Mouse (Mus musculus) T-helper 1 cell (primary cell): ENCODE results near the gene Tnrc6b.

Experiments used
- in situ Hi-C: fragments of 300-600 bp; cut with MboI, MseI; formaldehyde crosslinking; loops from one replicate; pipeline ENCODE4 v1.15.1; 2025; ENCODE audit warnings: high pct_unique_total_duplicates

Tnrc6b gene

GRCm38 (mm10) chr15:80735300-80735699 is 24.2 kb downstream of the Tnrc6b start:
- in situ Hi-C loops: loop anchor here (10.0 kb wide), 1 partner anchor 200 kb away; no protein-coding TSS in a partner anchor

- in situ Hi-C loops: loop anchor here (10.0 kb wide), 1 partner anchor 199 kb away; no protein-coding TSS in a partner anchor
Measured at GRCm38 (mm10) chr15:80735708-80736107, 24.6 kb downstream of the Tnrc6b start.

GRCm38 (mm10) chr15:80736553-80736952 is 25.4 kb downstream of the Tnrc6b start:
- in situ Hi-C loops: loop anchor here (10.0 kb wide), 1 partner anchor 198 kb away; no protein-coding TSS in a partner anchor

GRCm38 (mm10) chr15:80738244-80738643 is 27.1 kb downstream of the Tnrc6b start:
- in situ Hi-C loops: loop anchor here (10.0 kb wide), 1 partner anchor 197 kb away; no protein-coding TSS in a partner anchor

GRCm38 (mm10) chr15:80739972-80740371 is 28.9 kb downstream of the Tnrc6b start:
- in situ Hi-C loops: loop anchor here (10.0 kb wide), 1 partner anchor 195 kb away; no protein-coding TSS in a partner anchor

GRCm38 (mm10) chr15:80741836-80742235 is 30.7 kb downstream of the Tnrc6b start:
- in situ Hi-C loops: no loop called here

- in situ Hi-C loops: no loop called here
Measured at GRCm38 (mm10) chr15:80742991-80743474, 31.9 kb downstream of the Tnrc6b start.

GRCm38 (mm10) chr15:80743606-80744005 is 32.5 kb downstream of the Tnrc6b start:
- in situ Hi-C loops: no loop called here

GRCm38 (mm10) chr15:80744667-80745422 is 33.7 kb downstream of the Tnrc6b start:
- in situ Hi-C loops: no loop called here

- in situ Hi-C loops: no loop called here
Measured at GRCm38 (mm10) chr15:80748979-80749378, 37.9 kb downstream of the Tnrc6b start.

GRCm38 (mm10) chr15:80753351-80753750 is 42.2 kb downstream of the Tnrc6b start:
- in situ Hi-C loops: loop anchor here (5.0 kb wide), 1 partner anchor 39 kb away; no protein-coding TSS in a partner anchor

GRCm38 (mm10) chr15:80754103-80754502 is 43.0 kb downstream of the Tnrc6b start:
- in situ Hi-C loops: loop anchor here (5.0 kb wide), 1 partner anchor 38 kb away; no protein-coding TSS in a partner anchor

- in situ Hi-C loops: no loop called here
Measured at GRCm38 (mm10) chr15:80759451-80759850, 48.3 kb downstream of the Tnrc6b start.

- in situ Hi-C loops: no loop called here
Measured at GRCm38 (mm10) chr15:80760504-80760903, 49.4 kb downstream of the Tnrc6b start.

GRCm38 (mm10) chr15:80760935-80761334 is 49.8 kb downstream of the Tnrc6b start:
- in situ Hi-C loops: no loop called here

- in situ Hi-C loops: no loop called here
Measured at GRCm38 (mm10) chr15:80762621-80763020, 51.5 kb downstream of the Tnrc6b start.

GRCm38 (mm10) chr15:80764666-80765065 is 53.6 kb downstream of the Tnrc6b start:
- in situ Hi-C loops: no loop called here

- in situ Hi-C loops: no loop called here
Measured at GRCm38 (mm10) chr15:80765381-80765780, 54.3 kb downstream of the Tnrc6b start.

- in situ Hi-C loops: no loop called here
Measured at GRCm38 (mm10) chr15:80768216-80768615, 57.1 kb downstream of the Tnrc6b start.

GRCm38 (mm10) chr15:80771926-80772441 is 60.9 kb downstream of the Tnrc6b start:
- in situ Hi-C loops: no loop called here

- in situ Hi-C loops: no loop called here
Measured at GRCm38 (mm10) chr15:80774666-80775065, 63.6 kb downstream of the Tnrc6b start.

GRCm38 (mm10) chr15:80779006-80779405 is 67.9 kb downstream of the Tnrc6b start:
- in situ Hi-C loops: no loop called here
